Mouse (Mus musculus) thymus, adult 2 months (tissue): Measurements from ENCODE around the gene Gga1.

ENCODE experiments used
- CTCF ChIP-seq: fragments of 200-500 bp; IDR thresholded peaks from 2 replicates; pipeline ENCODE4 v1.5.1; 2012; ENCODE audit warnings: mild to moderate bottlenecking, control low read depth, low read length, moderate library complexity, borderline replicate concordance; ENCODE audit not compliant: control insufficient read depth, poor library complexity, insufficient read depth; ENCODE audit errors: extremely low read depth
- POLR2A ChIP-seq: fragments of 200-500 bp; IDR thresholded peaks from 2 replicates; pipeline ENCODE4 v1.6.1; 2012; ENCODE audit warnings: mild to moderate bottlenecking, low read length, control low read depth, moderate library complexity; ENCODE audit not compliant: control insufficient read depth, poor library complexity, insufficient read depth; ENCODE audit errors: extremely low read depth

DNA sequence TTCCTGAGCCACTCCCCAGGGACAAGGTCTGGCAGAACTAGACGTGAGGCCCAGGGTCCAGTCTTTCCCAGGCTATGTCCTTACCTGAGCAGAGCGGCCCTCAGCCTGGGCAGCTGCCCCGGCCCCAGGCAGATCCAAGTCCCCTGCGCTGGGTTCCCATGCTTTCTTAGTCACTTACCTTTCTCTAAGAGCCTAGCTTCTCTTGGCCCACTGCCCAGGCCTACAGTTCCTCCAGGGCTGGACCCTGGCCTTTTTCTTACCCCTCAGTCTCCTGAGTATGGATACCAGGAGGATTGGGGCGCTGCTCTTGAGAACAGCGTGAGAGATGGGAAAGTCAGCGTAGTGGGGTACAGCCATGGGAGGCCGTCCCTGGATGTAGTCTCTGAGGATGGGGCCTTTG is 3.4 kb downstream of the Gga1 start:
- TF ChIP-seq CTCF (no peak), POLR2A (no peak)
